Mouse (Mus musculus) ZHBTc4 (cell line): ENCODE results near the gene Gm13102.
"Not testable (repeated sequence)": the region's sequence is repeated elsewhere in the genome, so short reads cannot be mapped to it uniquely, and the experiment has no call there.

Experiments used
- DNase-seq: peaks from one replicate; pipeline ENCODE4 v3.0.0-alpha.2; 2011; ENCODE audit warnings: low read depth, low spot score

Gene Gm13102

GRCm38 (mm10) chr4:144106174-144106573 lies at the start of gene Gm13102:
Gm13102 (plus strand) TSS chr4:144106474.
- not testable (repeated sequence) for DNase-seq

- not testable (repeated sequence) for DNase-seq
Observed at GRCm38 (mm10) chr4:144058826-144059225, 47.4 kb upstream of the Gm13102 start, which contains the start of gene Pramel4. Pramel4 (plus strand) TSS chr4:144059126.
